Mouse (Mus musculus): Measurements from ENCODE around the gene Cbx7. TPM values are rescaled to one million over a fixed set of nuclear protein-coding genes. Genes with fewer than 3 reads are reported as not detected.
A peak's percentile ranks its signal among the peaks of the same experiment; 100 is the strongest.

Gene Cbx7
- total and polyA plus RNA-seq, 3 experiments = 2.9 to 11.1 TPM; not detected in 1

- no peak overlapping the region for H3K27ac ChIP-seq (ENCODE audit: control insufficient read depth, low read depth, low read length)
- H3K9ac ChIP-seq (ENCODE audit: control insufficient read depth, low read depth, low read length, poor library complexity, severe bottlenecking) = no peak overlapping the region
- no peaks in the 10 kb centered on the region; the same call in 1 of the 2 replicates for H3K79me2 ChIP-seq (ENCODE audit: control insufficient read depth, insufficient read depth, low read length, poor library complexity)
- no peak overlapping the region for H3K4me3 ChIP-seq (ENCODE audit: control insufficient read depth in 1 of 2, insufficient read depth in 1 of 2, low read depth in 2 of 2, low read length in 2 of 2)
- peaks cover 8 to 30% of the 10 kb centered on the region in 2 experiments for H3K4me1 ChIP-seq (ENCODE audit: control insufficient read depth in 1 of 2, insufficient read depth in 2 of 2, low read length in 2 of 2)
- DNase-seq (ENCODE audit: low read depth, low spot score) = no peak
- H3K9me3 ChIP-seq (replicated peaks; ENCODE audit: insufficient read depth, low read length) = no peaks in the 10 kb centered on the region
- H3K27me3 ChIP-seq (ENCODE audit: control insufficient read depth in 1 of 2, insufficient read depth in 2 of 2, low read length in 2 of 2) = no peaks in the 10 kb centered on the region
- TF ChIP-seq NELFE (IDR thresholded peaks at IDR 0.05; ENCODE audit: low read depth, low read length) (no peak), ZC3H11A (IDR thresholded peaks at IDR 0.05; ENCODE audit: low read depth, low read length) (no peak), MEF2A (IDR thresholded peaks at IDR 0.05; ENCODE audit: extremely low read depth, insufficient replicate concordance, low read depth, low read length, poor library complexity, severe bottlenecking) (no peak), KAT2A (conservative IDR thresholded peaks at IDR 0.05; ENCODE audit: low read depth, low read length) (no peak), MXI1 (IDR thresholded peaks at IDR 0.05; ENCODE audit: low read depth, low read length) (no peak)
- H3K36me3 ChIP-seq (ENCODE audit: control insufficient read depth in 1 of 2, insufficient read depth in 2 of 2, low read length in 2 of 2) = peaks cover 0 to 15% of the 10 kb centered on the region in 2 experiments; a peak in 2 of 4 replicates
Measured at GRCm38 (mm10) chr15:79875261-79875995, 95.5 kb downstream of the Cbx7 start.

GRCm38 (mm10) chr15:79873995-79874394, 96.9 kb downstream of the Cbx7 start:
- Histone ChIP-seq H3K4me3 (ENCODE audit: control insufficient read depth in 1 of 2, insufficient read depth in 1 of 2, low read depth in 2 of 2, low read length in 2 of 2) (peak overlapping the region; percentile 45 to 75), H3K27me3 (ENCODE audit: control insufficient read depth in 1 of 2, insufficient read depth in 2 of 2, low read length in 2 of 2) (no peaks in the 10 kb centered on the region), H3K27ac (ENCODE audit: control insufficient read depth, low read depth, low read length) (peak overlapping the region; percentile 82), H3K79me2 (ENCODE audit: control insufficient read depth, insufficient read depth, low read length, poor library complexity) (no peaks in the 10 kb centered on the region; the same call in 1 of the 2 replicates), H3K4me1 (ENCODE audit: control insufficient read depth in 1 of 2, insufficient read depth in 2 of 2, low read length in 2 of 2) (peaks cover 5 to 24% of the 10 kb centered on the region in 2 experiments), H3K9me3 (replicated peaks; ENCODE audit: insufficient read depth, low read length) (no peaks in the 10 kb centered on the region), H3K36me3 (ENCODE audit: control insufficient read depth in 1 of 2, insufficient read depth in 2 of 2, low read length in 2 of 2) (peaks cover 0 to 15% of the 10 kb centered on the region in 2 experiments; a peak in 2 of 4 replicates), H3K9ac (ENCODE audit: control insufficient read depth, low read depth, low read length, poor library complexity, severe bottlenecking) (peak overlapping the region; percentile 68)
- peak; percentile 82 for DNase-seq (ENCODE audit: low read depth, low spot score)
- TF ChIP-seq TAL1 (IDR thresholded peaks at IDR 0.05; ENCODE audit: low read length) = no peak
- no peak for TF ChIP-seq GABPA (IDR thresholded peaks at IDR 0.05; ENCODE audit: low read depth, low read length)
- TF ChIP-seq MXI1 (IDR thresholded peaks at IDR 0.05; ENCODE audit: low read depth, low read length) = no peak
- TF ChIP-seq ZMIZ1 (IDR thresholded peaks at IDR 0.05; ENCODE audit: low read depth, low read length) = peak; percentile 91
- TF ChIP-seq USF2 (IDR thresholded peaks at IDR 0.05; ENCODE audit: borderline replicate concordance in 1 of 2, insufficient read depth in 1 of 2, low read depth in 1 of 2, low read length in 2 of 2) = no peak
- TF ChIP-seq CHD1 (IDR thresholded peaks at IDR 0.05; ENCODE audit: low read depth, low read length) = no peak
- TF ChIP-seq ELF1 (IDR thresholded peaks at IDR 0.05; ENCODE audit: low read depth, low read length) = peak; percentile 69
- no peak for TF ChIP-seq BHLHE40 (IDR thresholded peaks at IDR 0.05; ENCODE audit: borderline replicate concordance, low read depth, low read length)
- peak; percentile 86 for TF ChIP-seq NELFE (IDR thresholded peaks at IDR 0.05; ENCODE audit: low read depth, low read length)
- TF ChIP-seq MAZ (IDR thresholded peaks at IDR 0.05; ENCODE audit: low read depth, low read length) = no peak
- no peak for TF ChIP-seq NRF1 (IDR thresholded peaks at IDR 0.05; ENCODE audit: insufficient read depth, low read depth, low read length, poor library complexity, severe bottlenecking)
- TF ChIP-seq UBTF (IDR thresholded peaks at IDR 0.05; ENCODE audit: borderline replicate concordance, insufficient read depth, low read depth, low read length) = no peak
- no peak for TF ChIP-seq JUND (IDR thresholded peaks at IDR 0.05; ENCODE audit: low read depth, low read length)
- TF ChIP-seq RCOR1 (IDR thresholded peaks at IDR 0.05; ENCODE audit: low read depth, low read length) = no peak
- TF ChIP-seq TBP (IDR thresholded peaks at IDR 0.05; ENCODE audit: low read depth, low read length) = peak; percentile 91
- TF ChIP-seq ETS1 (IDR thresholded peaks at IDR 0.05; ENCODE audit: low read depth, low read length) = no peak
- TF ChIP-seq CTCF (IDR thresholded peaks at IDR 0.05 in 2 of 3, conservative IDR thresholded peaks at IDR 0.05 in 1 of 3; ENCODE audit: control insufficient read depth in 1 of 3, insufficient read depth in 1 of 3, low read depth in 2 of 3, low read length in 3 of 3, poor library complexity in 1 of 3, severe bottlenecking in 1 of 3) = no peak
- TF ChIP-seq EP300 (IDR thresholded peaks at IDR 0.05; ENCODE audit: low read depth in 1 of 2, low read length in 2 of 2) = peak in 1 of 2 experiments; percentile 42; a peak in 1 of 4 replicates
- TF ChIP-seq MAFK (IDR thresholded peaks at IDR 0.05; ENCODE audit: borderline replicate concordance, low read depth, low read length) = no peak
- peak; percentile 40; the same call in 1 of the 2 replicates for TF ChIP-seq MAX (IDR thresholded peaks at IDR 0.05; ENCODE audit: low read length)
- no peak for TF ChIP-seq POLR2AphosphoS5 (IDR thresholded peaks at IDR 0.05; ENCODE audit: borderline replicate concordance, low read depth, low read length)
- no peak for TF ChIP-seq MEF2A (IDR thresholded peaks at IDR 0.05; ENCODE audit: extremely low read depth, insufficient replicate concordance, low read depth, low read length, poor library complexity, severe bottlenecking)
- no peak for TF ChIP-seq SMC3 (IDR thresholded peaks at IDR 0.05; ENCODE audit: low read depth, low read length)
- TF ChIP-seq E2F4 (IDR thresholded peaks at IDR 0.05; ENCODE audit: borderline replicate concordance, low read depth, low read length) = no peak
- TF ChIP-seq KAT2A (conservative IDR thresholded peaks at IDR 0.05; ENCODE audit: low read depth, low read length) = no peak; the same call in 1 of the 2 replicates
- peak; percentile 58 to 93; a peak in 3 of 4 replicates for TF ChIP-seq POLR2A (IDR thresholded peaks at IDR 0.05; ENCODE audit: control insufficient read depth in 1 of 2, insufficient read depth in 1 of 2, low read depth in 1 of 2, low read length in 2 of 2, poor library complexity in 1 of 2)
- no peak for TF ChIP-seq ZC3H11A (IDR thresholded peaks at IDR 0.05; ENCODE audit: low read depth, low read length)
- no peak for TF ChIP-seq CHD2 (IDR thresholded peaks at IDR 0.05; ENCODE audit: low read length)

Measured in MEL (cell line).